ENCODE assay signal across 20 mouse cellular contexts in the genomic region with DNA sequence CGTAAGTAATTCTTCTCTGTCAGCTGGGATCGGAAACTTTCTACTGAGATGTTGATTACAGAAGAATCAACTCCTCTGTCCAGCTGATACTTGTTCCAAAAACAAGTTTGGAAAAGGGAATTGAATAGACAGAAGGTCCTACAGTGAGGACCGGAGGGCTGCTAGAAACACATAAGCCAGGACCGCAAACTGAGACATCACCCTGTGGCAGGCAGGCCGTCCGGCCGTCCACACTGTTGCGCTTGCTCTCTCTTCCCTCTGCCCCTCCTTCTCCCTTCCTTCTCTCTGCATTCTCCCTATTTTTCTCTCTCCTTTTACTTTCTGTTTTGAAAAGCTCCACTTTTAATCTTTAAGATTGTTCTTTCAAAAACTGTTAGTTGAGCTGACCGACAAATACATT.
A peak's percentile ranks its signal among the peaks of the same experiment; 100 is the strongest.
DNase-seq lines count a peak whose midpoint lies in the region; ATAC-seq and TF ChIP-seq lines count a peak whose summit lies in the region.
"Had no signal": no experiment of that assay in that cellular context is flagged by ENCODE, and none has a peak within 500 bp of the region (broad histone marks: within the 10 kb centered on the region; RNA-seq: fewer than 3 reads in every experiment).

No protein-coding gene starts in this region.

- no peak overlapping the region for H3K4me3 ChIP-seq in heart, embryonic 11.5 days (ENCODE audit: low read depth, low read length)
- H3K4me3 ChIP-seq in heart, postnatal 0 days (ENCODE audit: low read depth, low read length): no peak overlapping the region
- no peak overlapping the region for H3K4me3 ChIP-seq in kidney, embryonic 16.5 days (ENCODE audit: low read length)
- H3K4me3 ChIP-seq: embryonic facial prominence, embryonic 12.5 days; forebrain, embryonic 15.5 days; heart, embryonic 12.5 days; hindbrain, embryonic 12.5 days had no signal

- ATAC-seq in cerebellum, adult (ENCODE audit: insufficient number of reproducible peaks, low FRiP score, low TSS enrichment): peak; percentile 68; the same call in 1 of the 2 replicates
- no peak for ATAC-seq in heart, embryonic 11.5 days (replicated peaks; ENCODE audit: insufficient number of reproducible peaks, low FRiP score, low TSS enrichment)
- no peak for ATAC-seq in heart, postnatal 0 days (ENCODE audit: insufficient read depth, low read depth)
- no peak for ATAC-seq in kidney, embryonic 16.5 days (ENCODE audit: low FRiP score, low TSS enrichment)
- ATAC-seq: CD4-positive, CD25-positive, alpha-beta regulatory T cell, adult 4 months; forebrain, embryonic 15.5 days; hindbrain, embryonic 16.5 days; inflammation-experienced regulatory T-cells, adult 6 months; intestine, postnatal 0 days had no signal

- H3K4me1 ChIP-seq in heart, embryonic 11.5 days (ENCODE audit: control insufficient read depth, insufficient read depth, low read length): no peaks in the 10 kb centered on the region
- H3K4me1 ChIP-seq in heart, postnatal 0 days (ENCODE audit: control insufficient read depth, insufficient read depth): no peaks in the 10 kb centered on the region
- H3K4me1 ChIP-seq in kidney, embryonic 16.5 days (ENCODE audit: insufficient read depth, low read length): no peaks in the 10 kb centered on the region
- H3K4me1 ChIP-seq: embryonic facial prominence, embryonic 12.5 days; forebrain, embryonic 15.5 days; heart, embryonic 12.5 days; hindbrain, embryonic 12.5 days had no signal

- no peaks in the 10 kb centered on the region for H3K9me3 ChIP-seq in heart, embryonic 11.5 days (replicated peaks; ENCODE audit: control insufficient read depth, low read length)
- no peaks in the 10 kb centered on the region for H3K9me3 ChIP-seq in heart, postnatal 0 days (replicated peaks; ENCODE audit: control insufficient read depth, low read length)
- H3K9me3 ChIP-seq in kidney, embryonic 16.5 days (ENCODE audit: low read length): no peaks in the 10 kb centered on the region
- H3K9me3 ChIP-seq: embryonic facial prominence, embryonic 12.5 days; forebrain, embryonic 15.5 days; G1E; heart, embryonic 12.5 days; hindbrain, embryonic 12.5 days had no signal

- no peaks in the 10 kb centered on the region for H3K27me3 ChIP-seq in heart, embryonic 11.5 days (ENCODE audit: control insufficient read depth, insufficient read depth, low read length)
- H3K27me3 ChIP-seq in heart, postnatal 0 days (ENCODE audit: control insufficient read depth, insufficient read depth, low read length): no peaks in the 10 kb centered on the region
- no peaks in the 10 kb centered on the region for H3K27me3 ChIP-seq in kidney, embryonic 16.5 days (ENCODE audit: insufficient read depth, low read length)
- H3K27me3 ChIP-seq: embryonic facial prominence, embryonic 12.5 days; forebrain, embryonic 15.5 days; heart, embryonic 12.5 days; hindbrain, embryonic 12.5 days had no signal

- no peak for TF ChIP-seq EP300 in heart, postnatal 0 days (IDR thresholded peaks at IDR 0.05; ENCODE audit: low read depth)

- TF ChIP-seq CTCF in heart, postnatal 0 days (IDR thresholded peaks at IDR 0.05; ENCODE audit: low read depth): no peak

- no peak for DNase-seq in cerebellum, postnatal 4 days (ENCODE audit: low spot score in 2 of 2)
- peak; percentile 7 to 15 for DNase-seq in heart, adult 18-20 months
- DNase-seq in heart, postnatal 0 days (ENCODE audit: low spot score): no peak
- no peak for DNase-seq in heart, postnatal 4 days
- DNase-seq in kidney, postnatal 14 days: peak; percentile 9
- DNase-seq: adrenal gland, adult 8-10 months; B cell, adult 2 months; gastrocnemius, postnatal 36 days had no signal

- no peak overlapping the region for H3K27ac ChIP-seq in heart, embryonic 11.5 days (ENCODE audit: low read depth, low read length)
- H3K27ac ChIP-seq in heart, postnatal 0 days (ENCODE audit: low read depth): no peak overlapping the region
- no peak overlapping the region for H3K27ac ChIP-seq in kidney, embryonic 16.5 days (ENCODE audit: low read length)
- H3K27ac ChIP-seq: embryonic facial prominence, embryonic 12.5 days; forebrain, embryonic 15.5 days; hindbrain, embryonic 12.5 days had no signal

- no peaks in the 10 kb centered on the region for H3K36me3 ChIP-seq in heart, embryonic 11.5 days (ENCODE audit: control insufficient read depth, insufficient read depth, low read length)
- H3K36me3 ChIP-seq in heart, postnatal 0 days (replicated peaks; ENCODE audit: control insufficient read depth, insufficient read depth, low read length): peaks cover 10% of the 10 kb centered on the region; the same call in 1 of the 2 replicates
- H3K36me3 ChIP-seq in kidney, embryonic 16.5 days (ENCODE audit: insufficient read depth, low read length): 0 out of 2 replicates have a peak, but pooled peaks cover 8% of the 10 kb centered on the region
- H3K36me3 ChIP-seq: embryonic facial prominence, embryonic 12.5 days; hindbrain, embryonic 12.5 days had no signal

- WGBS in heart, embryonic 11.5 days (ENCODE audit: insufficient replicate concordance): 81% methylated on average over 9 of the region's 9 CpGs
- 78% methylated on average over 9 of the region's 9 CpGs for WGBS in heart, postnatal 0 days
- WGBS in kidney, embryonic 16.5 days: 77% methylated on average over 9 of the region's 9 CpGs

- no peak overlapping the region for H3K4me2 ChIP-seq in heart, embryonic 11.5 days
- 0 out of 2 replicates have a peak overlapping the region, but pooled peaks have one; percentile 9 for H3K4me2 ChIP-seq in heart, postnatal 0 days (ENCODE audit: low read depth, low read length)
- H3K4me2 ChIP-seq in kidney, embryonic 16.5 days (replicated peaks; ENCODE audit: low read depth, low read length): no peak overlapping the region
- H3K4me2 ChIP-seq: embryonic facial prominence, embryonic 12.5 days; forebrain, embryonic 15.5 days; heart, embryonic 12.5 days; hindbrain, embryonic 12.5 days had no signal

- no peak overlapping the region for H3K9ac ChIP-seq in heart, embryonic 11.5 days (ENCODE audit: low read depth, low read length)
- H3K9ac ChIP-seq in heart, postnatal 0 days (replicated peaks; ENCODE audit: low read depth, low read length): no peak overlapping the region
- no peak overlapping the region for H3K9ac ChIP-seq in kidney, embryonic 16.5 days (replicated peaks; ENCODE audit: low read length)
- H3K9ac ChIP-seq: embryonic facial prominence, embryonic 12.5 days; forebrain, embryonic 15.5 days; heart, embryonic 12.5 days; hindbrain, embryonic 12.5 days had no signal

Comparison
In these comparisons a context has a peak if more than half of its experiments do, and no peak if none do; other contexts are left out.
1. DNase-seq: peak in heart, adult 18-20 months (2 of 2) and kidney, postnatal 14 days (single experiment); none in cerebellum, postnatal 4 days (0 of 2), heart, postnatal 0 days (single experiment) and heart, postnatal 4 days (single experiment).